Mouse (Mus musculus): ENCODE measurements around the gene Ppfibp1. TPM values are rescaled to one million over a fixed set of nuclear protein-coding genes. Genes with fewer than 3 reads are reported as not detected.

The Ppfibp1 gene
- polyA plus RNA-seq, 1 experiment from 2014 or later = 50.5 TPM

GRCm38 (mm10) chr6:147051666-147052065 is 163.4 kb downstream of the Ppfibp1 start:
- Histone ChIP-seq H3K9ac (replicated peaks; ENCODE audit: low read depth) (no peak overlapping the region), H3K27ac (ENCODE audit: low read length) (no peak overlapping the region), H3K4me1 (ENCODE audit: insufficient read depth, low read depth, low read length) (no peaks in the 10 kb centered on the region), H3K4me2 (replicated peaks; ENCODE audit: low read depth, low read length) (no peak overlapping the region), H3K27me3 (replicated peaks; ENCODE audit: insufficient read depth, low read length) (no peaks in the 10 kb centered on the region), H3K9me3 (ENCODE audit: low read length) (no peaks in the 10 kb centered on the region), H3K36me3 (ENCODE audit: insufficient read depth, low read length) (peaks cover 19% of the 10 kb centered on the region), H3K4me3 (ENCODE audit: low read depth, low read length) (no peak overlapping the region)
- no peak for TF ChIP-seq EP300 (IDR thresholded peaks at IDR 0.05)
- no peak for TF ChIP-seq CTCF (IDR thresholded peaks at IDR 0.05)
- DNase-seq (ENCODE audit: low spot score) = no peak
- 93% methylated on average over 8 of the region's 8 CpGs for WGBS
- no peak for ATAC-seq

DNA sequence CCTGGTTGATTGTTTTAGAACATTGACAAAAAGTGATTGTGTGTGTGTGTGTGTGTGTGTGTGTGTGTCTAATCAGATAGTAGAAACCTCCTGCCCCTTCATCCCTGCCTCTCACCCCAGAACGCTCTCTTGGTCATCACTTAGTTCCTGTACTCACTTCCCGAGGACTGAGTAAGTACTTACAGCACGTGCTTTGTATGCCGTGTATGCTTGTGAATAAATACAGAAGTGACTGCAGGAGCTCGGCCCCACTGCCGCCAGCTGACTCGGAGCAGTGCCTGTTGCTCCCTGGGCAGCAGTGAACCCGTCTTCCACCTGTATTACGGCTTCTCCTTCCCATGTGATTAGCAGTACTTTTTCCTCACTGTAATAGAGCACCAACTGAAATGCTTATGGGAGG is 164.2 kb downstream of the Ppfibp1 start:
- H3K4me1 ChIP-seq (ENCODE audit: insufficient read depth, low read depth, low read length) = no peaks in the 10 kb centered on the region
- DNase-seq (ENCODE audit: low spot score) (no peak), ATAC-seq (no peak)
- 83% methylated on average over 9 of the region's 9 CpGs for WGBS
- no peak overlapping the region for H3K4me3 ChIP-seq (ENCODE audit: low read depth, low read length)
- no peaks in the 10 kb centered on the region for H3K27me3 ChIP-seq (replicated peaks; ENCODE audit: insufficient read depth, low read length)
- H3K4me2 ChIP-seq (replicated peaks; ENCODE audit: low read depth, low read length) = no peak overlapping the region
- TF ChIP-seq EP300 (IDR thresholded peaks at IDR 0.05) (no peak), CTCF (IDR thresholded peaks at IDR 0.05) (no peak)
- H3K36me3 ChIP-seq (ENCODE audit: insufficient read depth, low read length) = peaks cover 20% of the 10 kb centered on the region
- no peak overlapping the region for H3K27ac ChIP-seq (ENCODE audit: low read length)
- no peaks in the 10 kb centered on the region for H3K9me3 ChIP-seq (ENCODE audit: low read length)
- H3K9ac ChIP-seq (replicated peaks; ENCODE audit: low read depth) = no peak overlapping the region

- no peak for DNase-seq (ENCODE audit: low spot score)
- Histone ChIP-seq H3K27ac (ENCODE audit: low read length) (no peak overlapping the region), H3K4me3 (ENCODE audit: low read depth, low read length) (no peak overlapping the region), H3K27me3 (replicated peaks; ENCODE audit: insufficient read depth, low read length) (no peaks in the 10 kb centered on the region), H3K9ac (replicated peaks; ENCODE audit: low read depth) (no peak overlapping the region), H3K9me3 (ENCODE audit: low read length) (no peaks in the 10 kb centered on the region), H3K36me3 (ENCODE audit: insufficient read depth, low read length) (peaks cover 12% of the 10 kb centered on the region; the same call in 1 of the 2 replicates), H3K4me1 (ENCODE audit: insufficient read depth, low read depth, low read length) (no peaks in the 10 kb centered on the region), H3K4me2 (replicated peaks; ENCODE audit: low read depth, low read length) (no peak overlapping the region)
- WGBS = 92% methylated on average over 19 of the region's 19 CpGs
- no peak for ATAC-seq
- TF ChIP-seq CTCF (IDR thresholded peaks at IDR 0.05) = no peak
- no peak for TF ChIP-seq EP300 (IDR thresholded peaks at IDR 0.05)
These were observed 165.7 kb downstream of the Ppfibp1 start for GRCm38 (mm10) chr6:147053785-147054646.

DNA sequence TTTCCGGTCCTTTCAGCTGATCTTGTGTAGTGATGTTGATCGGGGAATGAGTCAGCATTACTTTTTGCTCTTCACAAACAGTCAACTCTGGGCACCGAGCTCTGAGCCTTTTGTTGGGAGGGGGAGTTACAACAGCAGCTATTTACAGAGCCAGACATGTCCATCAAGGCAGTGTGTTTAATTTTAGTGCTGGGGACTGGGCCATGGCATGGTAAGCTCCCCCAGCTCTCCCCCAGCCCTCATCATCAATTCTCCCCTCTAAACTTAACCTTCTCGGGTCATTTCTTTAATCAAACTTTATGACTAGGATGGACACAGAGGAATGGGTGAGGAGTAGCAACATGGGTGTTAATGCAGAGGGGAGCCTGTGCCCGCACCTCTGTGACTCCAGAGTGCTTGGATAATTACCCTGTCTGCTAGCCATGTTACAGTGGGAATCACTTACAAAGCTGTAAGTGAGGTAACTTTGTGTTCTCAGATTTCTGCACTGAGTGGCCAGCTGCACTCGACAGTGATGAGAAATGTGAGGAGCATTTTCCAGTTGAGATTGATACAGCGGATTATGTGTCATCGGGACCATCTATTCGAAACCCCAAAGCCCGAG is 167.2 kb downstream of the Ppfibp1 start:
- no peak for DNase-seq (ENCODE audit: low spot score)
- ATAC-seq = no peak
- Histone ChIP-seq H3K4me1 (ENCODE audit: insufficient read depth, low read depth, low read length) (no peaks in the 10 kb centered on the region), H3K9me3 (ENCODE audit: low read length) (no peaks in the 10 kb centered on the region), H3K9ac (replicated peaks; ENCODE audit: low read depth) (no peak overlapping the region), H3K4me2 (replicated peaks; ENCODE audit: low read depth, low read length) (no peak overlapping the region), H3K27me3 (replicated peaks; ENCODE audit: insufficient read depth, low read length) (no peaks in the 10 kb centered on the region), H3K27ac (ENCODE audit: low read length) (no peak overlapping the region), H3K4me3 (ENCODE audit: low read depth, low read length) (no peak overlapping the region), H3K36me3 (ENCODE audit: insufficient read depth, low read length) (peaks cover 12% of the 10 kb centered on the region; the same call in 1 of the 2 replicates)
- 88% methylated on average over 10 of the region's 10 CpGs for WGBS
- no peak for TF ChIP-seq CTCF (IDR thresholded peaks at IDR 0.05)
- no peak for TF ChIP-seq EP300 (IDR thresholded peaks at IDR 0.05)

- Histone ChIP-seq H3K36me3 (ENCODE audit: insufficient read depth, low read length) (peaks cover 21% of the 10 kb centered on the region; the same call in 1 of the 2 replicates), H3K4me2 (replicated peaks; ENCODE audit: low read depth, low read length) (no peak overlapping the region), H3K9ac (replicated peaks; ENCODE audit: low read depth) (no peak overlapping the region), H3K27ac (ENCODE audit: low read length) (no peak overlapping the region), H3K4me1 (ENCODE audit: insufficient read depth, low read depth, low read length) (no peaks in the 10 kb centered on the region), H3K27me3 (replicated peaks; ENCODE audit: insufficient read depth, low read length) (no peaks in the 10 kb centered on the region), H3K4me3 (ENCODE audit: low read depth, low read length) (no peak overlapping the region), H3K9me3 (ENCODE audit: low read length) (no peaks in the 10 kb centered on the region)
- TF ChIP-seq CTCF (IDR thresholded peaks at IDR 0.05) (peak; percentile 32; the same call in 1 of the 2 replicates), EP300 (IDR thresholded peaks at IDR 0.05) (no peak)
- ATAC-seq = peak; percentile 55; the same call in 1 of the 2 replicates
- peak; percentile 43 for DNase-seq (ENCODE audit: low spot score)
- 65% methylated on average over 7 of the region's 7 CpGs for WGBS
These were observed 171.0 kb downstream of the Ppfibp1 start for GRCm38 (mm10) chr6:147059326-147059725.

GRCm38 (mm10) chr6:147061630-147062029 is 173.3 kb downstream of the Ppfibp1 start:
- Histone ChIP-seq H3K4me3 (ENCODE audit: low read depth, low read length) (no peak overlapping the region), H3K27me3 (replicated peaks; ENCODE audit: insufficient read depth, low read length) (no peaks in the 10 kb centered on the region), H3K36me3 (ENCODE audit: insufficient read depth, low read length) (peaks cover 17% of the 10 kb centered on the region; the same call in 1 of the 2 replicates), H3K9me3 (ENCODE audit: low read length) (no peaks in the 10 kb centered on the region), H3K4me2 (replicated peaks; ENCODE audit: low read depth, low read length) (no peak overlapping the region), H3K27ac (ENCODE audit: low read length) (no peak overlapping the region), H3K9ac (replicated peaks; ENCODE audit: low read depth) (no peak overlapping the region), H3K4me1 (ENCODE audit: insufficient read depth, low read depth, low read length) (no peaks in the 10 kb centered on the region)
- WGBS = 90% methylated on average over 9 of the region's 9 CpGs
- no peak for DNase-seq (ENCODE audit: low spot score)
- no peak for TF ChIP-seq CTCF (IDR thresholded peaks at IDR 0.05)
- no peak for ATAC-seq
